In genomic region chr2:155729158-155729645, GRCm38 (mm10) we compare ENCODE assay signal across 8 mouse cellular contexts. TPM values are rescaled to one million over a fixed set of nuclear protein-coding genes. Genes with fewer than 3 reads are reported as not detected.
A peak's percentile ranks its signal among the peaks of the same experiment; 100 is the strongest.
DNase-seq lines count a peak whose midpoint lies in the region; ATAC-seq lines count a peak whose summit lies in the region.

Gene Edem2 (minus strand): TSS chr2:155729475.

- peak; percentile 99 for ATAC-seq in inflammation-experienced regulatory T-cells, adult 6 months
- peak; percentile 99 for ATAC-seq in megakaryocyte-erythroid progenitor cell, adult 5-6 weeks (replicated peaks; ENCODE audit: low FRiP score, low TSS enrichment, poor library complexity, severe bottlenecking)

- intact Hi-C loops in gastrocnemius, postnatal 14 days (cut with DNase I; ENCODE audit: low total_unique reads): no loop called here
- intact Hi-C loops in left cerebral cortex, postnatal 10 days (cut with DNase I): no loop called here

- DNase-seq in adrenal gland, adult (ENCODE audit: inconsistent age in 2 of 2, low spot score in 1 of 2): peak; percentile 93 to 96
- peak; percentile 96 for DNase-seq in embryo, embryonic 10.5 days (ENCODE audit: low spot score)
- peak; percentile 93 for DNase-seq in gastrocnemius, postnatal 14 days
- DNase-seq in left cerebral cortex, postnatal 10 days (ENCODE audit: extremely low spot score in 1 of 2, low spot score in 2 of 2): peak; percentile 90 to 93
- peak; percentile 90 for DNase-seq in right cerebral cortex, postnatal 25 days
- DNase-seq in urinary bladder, postnatal 4 days (ENCODE audit: low spot score in 2 of 2): peak; percentile 83 to 90

RNA-seq across cellular contexts. Expression of gene Edem2, which starts in this region (rescaled TPM):
- 1 to 10 TPM; 6.0 to 6.2 TPM for total RNA-seq in gastrocnemius, postnatal 14 days (2021)
- 10 to 100 TPM; 38.5 to 41.2 (median 39.8) TPM for polyA plus RNA-seq in inflammation-experienced regulatory T-cells, adult 6 months (2017; shearing (Covaris generic))
- total RNA-seq in left cerebral cortex, postnatal 10 days (2021): 10 to 100 TPM; 19.2 to 19.8 TPM
- 15.9 and 23.0 TPM in 2 replicates for total RNA-seq in megakaryocyte-erythroid progenitor cell, adult 5-6 weeks (2014; fragmentation: Nextera tagmentation)
- 10.1 and 14.7 TPM in 2 replicates for total RNA-seq in megakaryocyte-erythroid progenitor cell, adult 5-6 weeks (2017)

Comparison
In these comparisons a context has a peak if more than half of its experiments do, and no peak if none do; other contexts are left out.
1. Peak in every context shown above with its lines: DNase-seq and ATAC-seq.